Mouse (Mus musculus): ENCODE measurements around the gene Nol6. TPM values are rescaled to one million over a fixed set of nuclear protein-coding genes. Genes with fewer than 3 reads are reported as not detected.

The Nol6 gene
- polyA plus RNA-seq (2015; fragmentation: Nextera tagmentation; extraction: Ambion mirVana) = 20.6 and 21.9 TPM in 2 replicates

DNA sequence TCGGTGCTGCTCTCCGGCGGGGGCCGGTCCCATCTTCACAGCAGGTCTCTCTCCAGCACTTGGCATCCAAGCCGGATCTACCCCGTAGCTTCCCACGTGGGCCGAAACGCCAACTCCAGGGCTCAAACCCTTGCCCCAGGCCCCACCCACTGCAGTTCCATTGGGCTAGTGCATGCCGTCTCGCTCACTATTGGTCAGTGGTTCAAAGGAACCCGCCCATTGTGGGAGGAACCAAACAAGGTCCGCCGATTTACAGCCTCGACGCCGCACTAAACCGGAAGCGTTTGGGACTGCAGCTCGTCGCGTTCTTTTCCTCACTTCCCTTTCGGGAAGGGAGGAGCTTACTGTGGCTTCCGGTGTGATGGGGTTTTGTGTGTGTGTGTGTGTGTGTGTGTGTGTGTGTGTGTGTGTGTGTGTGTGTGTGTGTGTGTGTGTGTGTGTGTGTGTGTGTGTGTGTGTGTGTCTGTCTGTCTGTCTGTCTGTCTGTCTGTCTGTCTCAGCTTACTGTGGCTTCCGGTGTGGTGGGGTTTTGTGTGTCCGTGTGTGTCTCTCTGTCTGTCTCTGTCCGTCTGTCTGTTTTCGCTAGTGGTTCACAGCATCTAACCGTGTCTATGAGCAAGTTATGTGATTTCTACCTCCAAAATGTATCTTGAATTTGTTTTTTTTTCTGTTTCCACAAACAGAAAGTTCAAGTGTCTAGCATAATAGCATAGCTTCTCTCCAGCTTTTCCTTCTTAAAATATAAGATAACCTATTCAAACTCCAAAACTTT is at the start of gene Nol6:
Gene Nol6, minus strand, starts transcription at position 276 of the 772 bp plus-strand sequence.
- H3K4me2 ChIP-seq = peak within 1 kb of the TSS; percentile 81
- peak; percentile 100 for ATAC-seq (ENCODE audit: borderline replicate concordance, extremely low read depth, low FRiP score, low TSS enrichment)
- peaks cover 7% of the 10 kb centered on the region for H3K4me1 ChIP-seq
- no peaks in the 10 kb centered on the region for H3K9me3 ChIP-seq
- peaks cover 32% of the 10 kb centered on the region for H3K36me3 ChIP-seq
- H3K27ac ChIP-seq = no peak within 1 kb of the TSS
- peak within 1 kb of the TSS; percentile 52 for H3K9ac ChIP-seq
- H3K4me3 ChIP-seq = peak within 1 kb of the TSS; percentile 67
- under 1% methylated on average over 29 of the region's 29 CpGs for WGBS
- H3K27me3 ChIP-seq = no peaks in the 10 kb centered on the region

DNA sequence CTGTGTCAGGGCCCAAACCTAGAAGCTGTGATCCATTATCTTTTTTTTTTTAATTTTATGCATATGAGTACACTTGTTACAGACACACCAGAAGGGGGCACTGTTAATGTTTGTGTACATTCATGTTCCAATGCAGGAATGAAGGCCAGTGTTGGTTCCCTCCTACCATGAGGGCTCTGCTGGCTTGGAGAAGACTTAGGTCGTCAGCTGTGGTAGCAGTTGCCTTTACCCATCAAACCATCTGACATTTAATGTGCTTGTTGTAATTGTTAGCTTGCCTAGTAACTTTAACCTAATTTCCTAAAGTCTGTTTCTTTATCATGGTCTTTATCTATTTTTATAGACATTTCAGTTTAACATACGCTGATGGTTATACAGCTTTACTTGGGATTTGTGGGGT is 46.7 kb upstream of the Nol6 start:
- H3K9ac ChIP-seq = no peak overlapping the region
- H3K4me2 ChIP-seq = no peak overlapping the region
- no peak for ATAC-seq (ENCODE audit: borderline replicate concordance, extremely low read depth, low FRiP score, low TSS enrichment)
- WGBS = 70% methylated on average over 2 of the region's 2 CpGs
- no peaks in the 10 kb centered on the region for H3K4me1 ChIP-seq
- H3K27ac ChIP-seq = no peak overlapping the region
- peaks cover 25% of the 10 kb centered on the region for H3K36me3 ChIP-seq
- H3K9me3 ChIP-seq = no peaks in the 10 kb centered on the region
- H3K4me3 ChIP-seq = no peak overlapping the region
- H3K27me3 ChIP-seq = no peaks in the 10 kb centered on the region

DNA sequence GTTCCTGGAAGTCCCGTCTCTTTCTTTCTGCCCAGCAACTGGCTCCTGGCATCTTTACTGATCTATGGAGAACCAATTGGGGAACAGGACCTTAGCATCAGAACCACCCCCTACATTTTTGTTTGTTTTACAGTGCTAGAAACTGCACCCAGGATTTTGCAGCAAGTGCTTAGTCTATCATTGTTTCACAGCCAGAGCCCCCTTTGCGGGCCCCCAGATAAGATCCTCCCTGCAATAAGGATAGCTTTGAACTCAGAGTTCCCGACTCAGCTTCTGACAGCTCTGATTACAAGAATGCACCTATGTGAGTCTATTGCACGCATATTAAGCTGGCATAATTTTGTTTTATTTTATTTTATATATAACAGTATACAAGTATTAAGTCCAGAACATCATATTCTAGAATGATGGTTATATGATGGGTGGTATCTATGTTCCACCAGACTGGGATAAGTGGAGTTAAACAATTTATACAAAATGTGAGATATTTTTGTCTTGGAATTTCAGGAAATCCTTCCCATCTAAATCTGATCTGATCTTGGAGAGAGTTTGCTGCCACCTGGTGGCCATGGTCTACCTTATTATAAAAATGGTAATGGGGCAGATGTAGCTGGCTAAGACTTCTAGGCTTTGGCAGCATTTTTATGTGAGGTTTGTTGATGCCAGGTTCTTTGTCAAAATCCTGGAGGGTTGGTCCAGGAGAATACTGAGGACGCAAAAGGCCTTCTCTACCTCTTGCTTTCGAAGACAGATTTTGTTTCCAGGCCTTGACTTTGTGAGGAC is 41.6 kb upstream of the Nol6 start:
- peak overlapping the region; percentile 26; the same call in 1 of the 2 replicates for H3K27ac ChIP-seq

DNA sequence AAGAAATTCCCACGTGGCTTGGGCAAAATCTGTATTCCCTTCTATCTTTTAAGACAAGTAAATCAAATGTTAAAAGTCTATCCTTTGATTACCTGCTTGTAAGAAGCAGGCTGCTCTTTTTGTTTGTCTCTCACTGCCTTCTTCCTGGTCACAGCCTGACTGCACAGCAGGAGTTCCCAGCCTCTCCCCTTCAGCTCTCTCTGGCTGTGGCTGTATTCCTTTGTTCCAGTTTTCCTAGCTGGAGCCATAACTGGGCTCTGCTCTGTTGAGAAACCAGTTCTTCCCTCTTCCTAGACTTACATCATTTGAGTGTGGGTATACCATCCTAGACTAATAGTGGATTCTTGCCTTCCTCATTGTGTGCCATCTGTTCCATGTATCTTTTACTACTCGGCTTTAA is 40.7 kb upstream of the Nol6 start:
- 30% methylated on average over 2 of the region's 2 CpGs for WGBS
- Histone ChIP-seq H3K27ac (no peak overlapping the region), H3K4me2 (no peak overlapping the region)

More for the DNA sequence above, 41.6 kb upstream of the Nol6 start:
- no peak for ATAC-seq (ENCODE audit: borderline replicate concordance, extremely low read depth, low FRiP score, low TSS enrichment)
- no peak overlapping the region for H3K9ac ChIP-seq
- no peaks in the 10 kb centered on the region for H3K9me3 ChIP-seq
- H3K4me3 ChIP-seq = no peak overlapping the region
- WGBS = 59% methylated on average over 6 of the region's 6 CpGs
- H3K36me3 ChIP-seq = peaks cover 11% of the 10 kb centered on the region; the same call in 1 of the 2 replicates
- H3K27me3 ChIP-seq = no peaks in the 10 kb centered on the region
- no peak overlapping the region for H3K4me2 ChIP-seq
- peaks cover 4% of the 10 kb centered on the region; the same call in 1 of the 2 replicates for H3K4me1 ChIP-seq

DNA sequence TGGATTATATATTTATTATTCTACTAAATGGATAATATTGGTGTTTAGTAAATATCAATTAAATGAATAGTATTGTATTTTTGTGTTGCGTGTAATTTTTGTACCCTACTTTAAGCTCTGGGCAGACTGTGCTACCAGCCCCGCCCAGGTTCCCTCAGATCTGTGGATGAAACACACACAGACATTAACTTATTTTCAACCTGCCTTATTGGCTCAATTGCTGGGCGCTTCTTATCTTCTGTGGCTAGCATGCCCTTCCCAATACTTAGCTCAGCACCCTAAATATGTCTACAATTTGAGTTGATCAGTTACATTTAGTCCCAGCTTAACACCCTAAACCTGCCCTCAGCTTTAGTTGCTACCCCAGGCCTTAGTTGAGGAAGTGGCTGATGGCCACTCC is 37.0 kb upstream of the Nol6 start:
- Histone ChIP-seq H3K27me3 (no peaks in the 10 kb centered on the region), H3K27ac (no peak overlapping the region), H3K4me1 (peaks cover 10% of the 10 kb centered on the region; the same call in 1 of the 2 replicates), H3K36me3 (no peaks in the 10 kb centered on the region), H3K4me3 (no peak overlapping the region), H3K9me3 (no peaks in the 10 kb centered on the region), H3K4me2 (no peak overlapping the region), H3K9ac (no peak overlapping the region)
- WGBS = 97% methylated on average over 3 of the region's 3 CpGs
- no peak for ATAC-seq (ENCODE audit: borderline replicate concordance, extremely low read depth, low FRiP score, low TSS enrichment)

More for the DNA sequence above, 40.7 kb upstream of the Nol6 start:
- peaks cover 4% of the 10 kb centered on the region; the same call in 1 of the 2 replicates for H3K4me1 ChIP-seq
- H3K4me3 ChIP-seq = no peak overlapping the region
- no peaks in the 10 kb centered on the region for H3K27me3 ChIP-seq
- ATAC-seq (ENCODE audit: borderline replicate concordance, extremely low read depth, low FRiP score, low TSS enrichment) = no peak
- no peak overlapping the region for H3K9ac ChIP-seq
- H3K36me3 ChIP-seq = peaks cover 11% of the 10 kb centered on the region; the same call in 1 of the 2 replicates
- no peaks in the 10 kb centered on the region for H3K9me3 ChIP-seq

DNA sequence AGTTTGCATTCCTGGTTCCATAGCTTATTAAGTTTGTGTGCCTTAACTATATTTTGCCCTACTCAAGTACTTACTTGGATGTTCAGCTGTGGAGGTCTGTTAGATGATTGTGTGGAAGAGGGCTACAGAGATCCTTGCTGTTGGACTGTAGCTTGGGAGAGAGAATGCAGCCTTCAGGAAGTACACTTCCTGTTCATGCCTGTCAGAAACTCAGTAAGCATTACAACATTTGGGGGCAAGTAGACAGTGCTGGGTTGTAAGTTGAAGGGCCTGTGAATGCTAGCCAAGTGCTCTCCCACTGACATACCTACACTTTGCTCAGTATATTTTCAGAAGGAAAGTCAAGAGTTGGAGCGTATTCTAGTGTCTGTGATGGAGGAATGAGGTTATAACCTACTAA is 34.0 kb upstream of the Nol6 start:
- WGBS = 93% methylated on average over 1 of the region's 1 CpGs
- H3K4me2 ChIP-seq = no peak overlapping the region

DNA sequence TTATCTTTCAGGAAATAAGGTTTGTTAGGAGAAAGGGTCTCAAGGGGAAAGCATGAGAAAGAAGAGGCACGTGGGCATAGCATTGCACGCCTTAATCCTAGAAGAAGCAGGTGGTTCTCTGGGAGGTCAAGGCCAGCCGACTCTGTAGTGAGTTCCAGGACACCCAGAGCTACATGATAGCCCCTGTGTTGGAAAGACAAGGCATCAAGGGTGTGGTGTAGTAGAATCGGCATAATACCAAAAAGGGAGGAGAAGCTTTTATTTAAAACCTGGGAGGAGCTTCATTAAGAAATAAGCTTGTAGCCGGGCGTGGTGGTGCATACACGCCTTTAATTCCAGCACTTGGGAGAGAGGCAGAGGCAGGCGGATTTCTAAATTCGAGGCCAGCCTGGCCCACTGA is 32.7 kb upstream of the Nol6 start:
- ATAC-seq (ENCODE audit: borderline replicate concordance, extremely low read depth, low FRiP score, low TSS enrichment) = no peak
- 86% methylated on average over 9 of the region's 9 CpGs for WGBS

More for the DNA sequence above, 34.0 kb upstream of the Nol6 start:
- 0 out of 2 replicates have a peak, but pooled peaks cover 6% of the 10 kb centered on the region for H3K4me1 ChIP-seq
- no peaks in the 10 kb centered on the region for H3K9me3 ChIP-seq
- no peaks in the 10 kb centered on the region for H3K27me3 ChIP-seq
- no peak for ATAC-seq (ENCODE audit: borderline replicate concordance, extremely low read depth, low FRiP score, low TSS enrichment)
- H3K27ac ChIP-seq = no peak overlapping the region
- H3K4me3 ChIP-seq = no peak overlapping the region
- no peaks in the 10 kb centered on the region for H3K36me3 ChIP-seq
- no peak overlapping the region for H3K9ac ChIP-seq

DNA sequence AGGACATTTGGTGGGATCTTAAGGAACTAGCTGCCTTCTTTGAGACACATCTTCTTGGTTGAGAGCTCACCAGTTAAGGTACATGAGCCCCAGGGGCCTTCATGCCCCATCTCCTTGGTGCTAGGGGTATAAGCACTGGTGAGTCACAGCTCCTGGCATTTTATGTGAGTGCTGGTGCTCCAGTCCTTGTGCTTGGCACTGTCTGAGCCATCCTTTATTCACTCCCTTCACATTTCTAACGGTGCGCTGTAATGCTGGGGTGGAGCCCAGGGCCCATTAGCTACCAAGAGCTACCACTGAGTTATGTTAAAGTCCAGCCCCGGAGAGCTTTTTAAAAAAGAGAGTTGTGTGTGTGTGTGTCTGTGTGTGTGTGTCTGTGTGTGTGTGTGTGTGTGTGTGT is 28.9 kb upstream of the Nol6 start:
- Histone ChIP-seq H3K4me1 (0 out of 2 replicates have a peak, but pooled peaks cover 4% of the 10 kb centered on the region), H3K9ac (no peak overlapping the region), H3K4me2 (no peak overlapping the region), H3K36me3 (no peaks in the 10 kb centered on the region), H3K27ac (no peak overlapping the region), H3K4me3 (no peak overlapping the region), H3K9me3 (no peaks in the 10 kb centered on the region), H3K27me3 (no peaks in the 10 kb centered on the region)
- no peak for ATAC-seq (ENCODE audit: borderline replicate concordance, extremely low read depth, low FRiP score, low TSS enrichment)
- WGBS = 88% methylated on average over 3 of the region's 3 CpGs

More for the DNA sequence above, 32.7 kb upstream of the Nol6 start:
- H3K4me2 ChIP-seq = no peak overlapping the region
- no peaks in the 10 kb centered on the region for H3K9me3 ChIP-seq
- H3K36me3 ChIP-seq = no peaks in the 10 kb centered on the region
- H3K27ac ChIP-seq = no peak overlapping the region; the same call in 1 of the 2 replicates
- no peaks in the 10 kb centered on the region for H3K27me3 ChIP-seq
- no peak overlapping the region for H3K4me3 ChIP-seq
- H3K9ac ChIP-seq = no peak overlapping the region
- 0 out of 2 replicates have a peak, but pooled peaks cover 6% of the 10 kb centered on the region for H3K4me1 ChIP-seq

DNA sequence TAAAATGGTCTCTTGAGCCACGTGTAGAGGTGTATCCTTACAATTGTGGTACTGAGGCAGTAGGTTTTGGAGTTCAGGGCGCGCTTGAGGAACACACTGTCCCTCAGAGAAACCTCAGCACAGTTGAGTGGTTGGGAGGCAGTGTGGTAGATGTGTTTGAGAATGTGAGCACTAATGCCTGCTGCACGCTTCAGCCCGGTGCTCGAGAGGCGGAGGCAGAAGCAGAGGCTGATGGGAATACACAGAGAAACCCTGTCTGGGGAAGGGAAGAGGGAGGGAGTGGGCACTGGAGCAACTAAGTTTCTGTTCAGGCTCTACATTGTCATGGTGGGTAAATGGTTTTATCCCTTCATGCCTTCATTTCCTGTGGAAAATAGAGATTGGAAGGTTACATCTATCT is 26.9 kb upstream of the Nol6 start:
- ATAC-seq (ENCODE audit: borderline replicate concordance, extremely low read depth, low FRiP score, low TSS enrichment) = no peak
- 94% methylated on average over 7 of the region's 7 CpGs for WGBS
- no peak overlapping the region for H3K4me3 ChIP-seq

DNA sequence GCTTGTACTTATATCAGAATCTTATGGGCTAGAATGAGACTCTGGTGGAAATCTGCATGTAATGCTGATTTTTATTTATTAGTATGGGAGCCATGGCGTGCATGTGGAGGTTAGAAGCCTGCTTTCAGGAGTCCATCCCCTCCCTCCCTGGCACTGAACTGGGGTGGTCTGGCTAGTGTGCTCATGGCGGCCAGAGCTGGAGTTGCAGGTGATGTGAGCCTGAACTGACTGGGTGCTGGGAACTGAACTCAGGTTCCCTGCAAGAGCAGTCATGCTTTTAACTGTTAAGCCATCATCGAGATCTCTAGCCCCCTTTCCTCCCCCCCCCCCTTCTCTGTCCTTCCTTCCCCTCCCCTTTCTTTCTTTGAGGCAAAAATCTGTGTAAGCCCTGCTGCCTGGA is 25.6 kb upstream of the Nol6 start:
- no peak overlapping the region for H3K9ac ChIP-seq
- H3K9me3 ChIP-seq = no peaks in the 10 kb centered on the region
- H3K27me3 ChIP-seq = no peaks in the 10 kb centered on the region
- WGBS = 80% methylated on average over 3 of the region's 3 CpGs
- H3K4me3 ChIP-seq = no peak overlapping the region
- no peaks in the 10 kb centered on the region for H3K4me1 ChIP-seq
- H3K36me3 ChIP-seq = no peaks in the 10 kb centered on the region
- no peak for ATAC-seq (ENCODE audit: borderline replicate concordance, extremely low read depth, low FRiP score, low TSS enrichment)
- H3K4me2 ChIP-seq = no peak overlapping the region
- no peak overlapping the region for H3K27ac ChIP-seq

More for the DNA sequence above, 26.9 kb upstream of the Nol6 start:
- no peaks in the 10 kb centered on the region for H3K27me3 ChIP-seq
- no peak overlapping the region for H3K9ac ChIP-seq
- no peak overlapping the region for H3K27ac ChIP-seq
- H3K4me2 ChIP-seq = no peak overlapping the region
- no peaks in the 10 kb centered on the region for H3K36me3 ChIP-seq
- no peaks in the 10 kb centered on the region for H3K9me3 ChIP-seq
- no peaks in the 10 kb centered on the region for H3K4me1 ChIP-seq

DNA sequence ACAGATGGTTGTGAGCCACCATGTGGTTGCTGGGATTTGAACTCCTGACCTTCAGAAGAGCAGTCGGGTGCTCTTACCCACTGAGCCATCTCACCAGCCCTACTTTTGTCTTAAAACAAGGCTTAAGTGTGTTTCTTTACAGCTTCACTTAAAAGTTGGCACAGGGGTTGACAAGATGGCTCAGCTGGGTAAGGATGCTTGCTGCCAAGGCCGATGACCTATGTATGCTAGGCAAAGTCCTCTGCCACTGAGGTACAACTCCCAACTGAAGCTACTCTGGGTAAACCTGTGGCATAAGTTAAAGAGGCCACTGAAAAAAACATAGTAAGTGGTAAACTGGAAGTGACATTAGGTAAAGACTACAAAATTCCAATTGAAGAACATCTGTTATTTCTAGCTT is 18.3 kb upstream of the Nol6 start:
- H3K9me3 ChIP-seq = no peaks in the 10 kb centered on the region
- no peak overlapping the region for H3K9ac ChIP-seq
- peaks cover 16% of the 10 kb centered on the region for H3K36me3 ChIP-seq
- no peak overlapping the region for H3K4me2 ChIP-seq
- no peaks in the 10 kb centered on the region for H3K27me3 ChIP-seq
- no peak for ATAC-seq (ENCODE audit: borderline replicate concordance, extremely low read depth, low FRiP score, low TSS enrichment)
- H3K27ac ChIP-seq = no peak overlapping the region
- 0 out of 2 replicates have a peak, but pooled peaks cover 5% of the 10 kb centered on the region for H3K4me1 ChIP-seq
- 80% methylated on average over 2 of the region's 2 CpGs for WGBS
- no peak overlapping the region for H3K4me3 ChIP-seq
